Mouse (Mus musculus) forebrain, embryonic 16.5 days (tissue): ENCODE data around the gene Olfr49. TPM values are rescaled to one million over a fixed set of nuclear protein-coding genes. Genes with fewer than 3 reads are reported as not detected.
"Not testable (repeated sequence)": the region's sequence is repeated elsewhere in the genome, so short reads cannot be mapped to it uniquely, and the experiment has no call there.

ENCODE experiments used
- ATAC-seq: fragments of 200-750 bp; cut with Nextera tagmentation; 2 replicates; pipeline ENCODE4 v1.8.0; 2017; ENCODE audit warnings: mild to moderate bottlenecking, moderate library complexity
- H3K27ac ChIP-seq: fragments of 300-500 bp; sonication (generic); 2 replicates; pipeline ENCODE4 v1.5.1; 2014; ENCODE audit warnings: low read length, control low read depth
- H3K27me3 ChIP-seq: fragments of 300-500 bp; sonication (generic); replicated peaks from 2 replicates; pipeline ENCODE4 v1.6.1; 2014; ENCODE audit warnings: low read length; ENCODE audit not compliant: control insufficient read depth, insufficient read depth
- H3K36me3 ChIP-seq: fragments of 300-500 bp; sonication (generic); 2 replicates; pipeline ENCODE4 v1.6.1; 2014; ENCODE audit not compliant: control insufficient read depth, insufficient read depth
- H3K4me1 ChIP-seq: fragments of 300-500 bp; sonication (generic); replicated peaks from 2 replicates; pipeline ENCODE4 v1.6.1; 2014; ENCODE audit warnings: low read length; ENCODE audit not compliant: control insufficient read depth, insufficient read depth
- H3K4me2 ChIP-seq: fragments of 300-500 bp; sonication (generic); 2 replicates; pipeline ENCODE4 v1.6.1; 2014; ENCODE audit warnings: mild to moderate bottlenecking, low read length, control low read depth
- H3K4me3 ChIP-seq: fragments of 300-500 bp; sonication (generic); replicated peaks from 2 replicates; pipeline ENCODE4 v1.5.1; 2014; ENCODE audit warnings: mild to moderate bottlenecking, low read length, control low read depth
- H3K9ac ChIP-seq: fragments of 300-500 bp; sonication (generic); replicated peaks from 2 replicates; pipeline ENCODE4 v1.6.1; 2014; ENCODE audit warnings: low read depth, low read length, control low read depth
- H3K9me3 ChIP-seq: fragments of 300-500 bp; sonication (generic); 2 replicates; pipeline ENCODE4 v1.6.1; 2016; ENCODE audit warnings: low read length; ENCODE audit not compliant: control insufficient read depth
- WGBS: fragments of 180-500 bp; shearing (Covaris S2); extraction: QIAGEN DNeasy Blood & Tissue Kit; methylation state at CpG from one replicate; pipeline ENCODE4 v1.1.7; 2014; 5-methylcytosine and 5-hydroxymethylcytosine counted together
- polyA plus RNA-seq: library from polyadenylated mRNA; unstranded; fragments of >200 nt; fragmentation: Nextera tagmentation; extraction: Ambion mirVana; gene quantifications from 2 replicates; pipeline ENCODE4 v1.2.1, GENCODE M21; 2015

Gene Olfr49
- polyA plus RNA-seq, 1 experiment from 2014 or later, result not detected

DNA sequence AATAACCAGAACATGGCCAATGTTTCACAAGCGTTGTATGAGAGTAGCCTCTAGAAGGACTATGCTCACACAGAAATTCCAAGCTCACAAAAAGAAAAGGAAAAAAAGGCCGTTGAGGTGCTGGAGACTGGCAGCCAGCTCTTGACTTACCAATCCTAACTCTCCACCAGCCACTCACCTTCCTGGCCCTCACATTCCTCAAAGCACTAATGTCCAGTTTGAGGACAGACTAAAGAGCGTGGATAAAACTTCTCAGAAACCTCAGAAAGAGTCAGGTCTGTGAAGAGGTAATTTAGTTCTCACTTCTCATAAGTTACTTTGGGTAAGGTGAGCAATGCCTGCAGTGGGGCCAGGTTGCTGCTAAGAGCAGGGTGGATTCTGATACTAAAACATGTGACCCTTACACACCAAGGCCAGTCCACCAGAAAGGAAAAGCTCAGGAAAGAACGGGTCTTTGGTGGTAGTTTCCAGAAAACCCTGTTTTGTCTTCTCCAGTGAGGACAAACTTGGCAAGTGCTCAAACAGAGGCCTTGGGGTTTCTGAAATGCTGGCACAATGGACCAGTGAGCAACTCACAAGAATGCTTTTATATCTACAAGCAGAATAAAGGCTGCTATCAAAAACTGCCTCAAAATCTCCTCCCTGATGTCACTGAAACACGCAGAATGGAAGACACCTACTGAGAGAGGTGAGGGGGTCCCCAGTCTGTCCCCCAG is 48.8 kb downstream of the Olfr49 start:
- Histone ChIP-seq H3K4me2 (no peak overlapping the region), H3K4me1 (no peaks in the 10 kb centered on the region), H3K9me3 (no peaks in the 10 kb centered on the region), H3K4me3 (no peak overlapping the region), H3K27ac (no peak overlapping the region), H3K36me3 (peaks cover 8% of the 10 kb centered on the region; the same call in 1 of the 2 replicates), H3K27me3 (no peaks in the 10 kb centered on the region), H3K9ac (no peak overlapping the region)
- no peak for ATAC-seq
- WGBS, result 75% methylated on average over 5 of the region's 5 CpGs

DNA sequence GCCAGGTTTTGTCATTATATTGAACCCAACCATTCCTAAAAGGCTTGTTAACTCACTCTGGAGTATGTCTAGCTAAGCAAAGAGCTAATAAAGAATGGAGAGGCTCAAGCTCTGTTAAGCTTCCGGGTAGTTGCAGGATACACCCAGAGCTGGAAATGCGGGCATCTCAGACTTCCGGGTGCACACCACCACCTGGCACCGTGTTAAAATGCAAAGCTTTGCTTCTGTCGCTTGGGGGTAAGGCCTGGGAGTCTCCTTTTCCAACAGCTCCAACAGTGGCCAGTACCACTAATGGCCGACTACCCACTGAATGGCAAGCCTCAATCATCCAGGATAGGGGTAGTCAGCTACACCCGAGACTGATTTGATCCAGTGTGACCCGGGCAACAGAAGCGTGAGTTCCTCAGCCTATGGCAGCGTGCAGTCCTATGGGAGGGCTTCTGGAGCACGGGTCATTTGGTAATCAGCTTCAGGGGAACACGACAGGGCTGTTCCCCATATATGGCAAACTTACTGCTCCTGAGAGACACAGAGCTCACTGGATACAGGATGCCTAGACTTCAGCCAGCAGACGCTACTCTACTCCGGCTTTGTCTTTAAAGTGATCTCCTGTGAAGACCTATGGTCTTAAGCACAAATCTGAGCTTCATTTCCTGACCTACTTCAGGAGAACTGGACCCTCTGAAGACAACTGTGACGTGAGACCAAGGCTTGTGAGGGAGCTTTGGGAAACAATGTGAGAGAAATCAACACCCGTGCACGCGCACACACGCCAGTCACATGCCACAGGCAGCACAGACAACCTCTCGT is 50.3 kb downstream of the Olfr49 start:
- H3K27ac ChIP-seq, result no peak overlapping the region
- no peaks in the 10 kb centered on the region for H3K4me1 ChIP-seq
- H3K4me2 ChIP-seq, result no peak overlapping the region
- H3K9me3 ChIP-seq, result no peaks in the 10 kb centered on the region
- no peak for ATAC-seq
- 81% methylated on average over 20 of the region's 20 CpGs for WGBS
- H3K9ac ChIP-seq, result no peak overlapping the region
- H3K27me3 ChIP-seq, result no peaks in the 10 kb centered on the region
- H3K4me3 ChIP-seq, result no peak overlapping the region
- 0 out of 2 replicates have a peak, but pooled peaks cover 4% of the 10 kb centered on the region for H3K36me3 ChIP-seq

DNA sequence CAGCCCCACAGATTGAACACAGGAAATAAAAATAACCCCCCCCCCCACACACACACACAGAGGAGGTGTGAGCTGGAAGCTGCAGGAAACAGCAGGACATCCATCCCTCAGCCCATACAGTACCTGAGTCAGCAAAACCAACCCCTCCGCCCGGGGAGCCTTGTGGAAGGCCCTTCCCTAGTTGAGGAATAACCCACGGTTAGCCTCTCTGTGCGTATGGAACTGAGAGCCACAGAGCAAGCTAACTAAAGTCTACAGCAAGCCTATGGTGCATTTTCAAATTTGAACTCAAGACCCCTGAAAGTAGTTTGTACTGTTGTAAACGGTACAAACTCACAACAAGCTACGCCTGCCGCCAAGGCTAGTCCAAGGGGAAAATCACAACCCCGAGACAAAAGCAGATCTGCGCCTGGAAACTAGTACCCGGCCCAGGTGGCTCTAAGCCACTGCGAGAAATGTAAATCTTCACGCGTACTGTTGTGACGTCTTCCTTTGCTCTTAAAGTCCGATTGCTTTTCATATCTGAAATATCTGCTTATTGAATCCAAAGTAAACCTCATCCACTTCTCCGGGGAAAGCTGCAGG is 51.1 kb downstream of the Olfr49 start:
- 0 out of 2 replicates have a peak overlapping the region, but pooled peaks have one; percentile 6 for H3K9ac ChIP-seq
- 0 out of 2 replicates have a peak overlapping the region, but pooled peaks have one; percentile 24 for H3K27ac ChIP-seq

DNA sequence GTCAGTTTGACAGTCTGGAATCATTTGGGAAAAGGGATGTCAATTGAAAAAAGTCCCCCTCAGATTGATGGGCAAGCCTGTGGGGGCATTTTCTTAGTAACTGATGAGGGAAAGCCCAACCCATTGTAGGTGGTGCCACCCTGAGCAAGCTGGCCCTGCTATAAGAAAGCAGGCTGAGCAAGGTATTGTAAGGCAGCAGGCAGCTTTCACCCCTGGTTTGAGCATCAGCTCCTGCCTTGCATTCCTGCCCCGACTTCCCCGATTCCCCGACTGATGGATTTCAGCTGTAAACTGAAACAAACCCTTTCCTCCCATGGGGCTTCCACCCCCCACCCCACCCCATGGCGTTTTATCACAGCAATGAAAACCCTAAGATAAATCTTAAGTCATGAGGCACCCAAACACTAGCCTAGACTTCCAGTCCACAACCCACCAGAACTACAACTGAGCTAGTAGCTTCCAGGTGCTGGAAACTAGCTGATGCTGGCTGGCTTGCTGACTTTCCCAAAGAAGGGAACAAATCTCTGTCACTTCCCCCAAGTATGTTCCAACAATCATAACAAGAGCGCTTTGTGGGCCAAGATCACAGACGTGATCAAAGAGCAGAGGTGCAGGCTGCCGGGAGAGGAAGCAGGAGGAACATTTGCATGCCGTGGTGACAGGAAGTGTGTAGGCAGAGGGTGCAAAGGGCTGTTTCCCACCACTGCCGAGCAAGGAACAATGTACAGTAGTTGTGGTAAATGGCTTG is 51.8 kb downstream of the Olfr49 start:
- no peak overlapping the region for H3K4me2 ChIP-seq
- ATAC-seq, result no peak
- H3K27ac ChIP-seq, result 0 out of 2 replicates have a peak overlapping the region, but pooled peaks have one; percentile 24
- 0 out of 2 replicates have a peak overlapping the region, but pooled peaks have one; percentile 6 for H3K9ac ChIP-seq
- 0 out of 2 replicates have a peak, but pooled peaks cover 4% of the 10 kb centered on the region for H3K36me3 ChIP-seq
- H3K27me3 ChIP-seq, result no peaks in the 10 kb centered on the region
- H3K9me3 ChIP-seq, result no peaks in the 10 kb centered on the region
- peaks cover 14% of the 10 kb centered on the region for H3K4me1 ChIP-seq
- no peak overlapping the region for H3K4me3 ChIP-seq
- WGBS, result 47% methylated on average over 9 of the region's 9 CpGs

More for the DNA sequence above, 51.1 kb downstream of the Olfr49 start:
- Histone ChIP-seq H3K4me2 (no peak overlapping the region), H3K4me1 (peaks cover 8% of the 10 kb centered on the region), H3K27me3 (no peaks in the 10 kb centered on the region), H3K9me3 (no peaks in the 10 kb centered on the region), H3K36me3 (0 out of 2 replicates have a peak, but pooled peaks cover 4% of the 10 kb centered on the region), H3K4me3 (no peak overlapping the region)
- 82% methylated on average over 16 of the region's 16 CpGs for WGBS
- ATAC-seq, result no peak

DNA sequence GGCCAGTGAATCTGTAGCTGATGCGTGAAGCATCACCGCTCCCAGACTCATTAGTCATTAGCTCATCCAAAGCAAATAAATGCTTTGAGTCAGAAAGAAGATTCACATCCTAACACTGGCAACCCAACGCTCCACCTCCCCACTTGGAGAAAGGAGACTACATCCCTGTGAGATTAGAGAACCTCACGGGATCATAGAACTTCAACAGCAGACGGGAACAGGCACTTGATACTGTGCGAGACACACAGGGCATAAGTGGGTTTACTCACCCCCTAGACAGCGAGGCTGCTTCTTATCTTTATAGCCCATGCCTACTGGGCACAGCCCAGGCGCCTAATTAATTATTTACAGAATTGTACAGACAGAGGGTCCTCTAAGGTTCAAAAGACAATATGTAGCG is 52.6 kb downstream of the Olfr49 start:
- Histone ChIP-seq H3K4me2 (no peak overlapping the region), H3K4me1 (peaks cover 14% of the 10 kb centered on the region), H3K9me3 (no peaks in the 10 kb centered on the region), H3K9ac (no peak overlapping the region), H3K36me3 (0 out of 2 replicates have a peak, but pooled peaks cover 4% of the 10 kb centered on the region), H3K4me3 (no peak overlapping the region), H3K27me3 (no peaks in the 10 kb centered on the region), H3K27ac (no peak overlapping the region)
- 44% methylated on average over 9 of the region's 9 CpGs for WGBS
- ATAC-seq, result no peak

DNA sequence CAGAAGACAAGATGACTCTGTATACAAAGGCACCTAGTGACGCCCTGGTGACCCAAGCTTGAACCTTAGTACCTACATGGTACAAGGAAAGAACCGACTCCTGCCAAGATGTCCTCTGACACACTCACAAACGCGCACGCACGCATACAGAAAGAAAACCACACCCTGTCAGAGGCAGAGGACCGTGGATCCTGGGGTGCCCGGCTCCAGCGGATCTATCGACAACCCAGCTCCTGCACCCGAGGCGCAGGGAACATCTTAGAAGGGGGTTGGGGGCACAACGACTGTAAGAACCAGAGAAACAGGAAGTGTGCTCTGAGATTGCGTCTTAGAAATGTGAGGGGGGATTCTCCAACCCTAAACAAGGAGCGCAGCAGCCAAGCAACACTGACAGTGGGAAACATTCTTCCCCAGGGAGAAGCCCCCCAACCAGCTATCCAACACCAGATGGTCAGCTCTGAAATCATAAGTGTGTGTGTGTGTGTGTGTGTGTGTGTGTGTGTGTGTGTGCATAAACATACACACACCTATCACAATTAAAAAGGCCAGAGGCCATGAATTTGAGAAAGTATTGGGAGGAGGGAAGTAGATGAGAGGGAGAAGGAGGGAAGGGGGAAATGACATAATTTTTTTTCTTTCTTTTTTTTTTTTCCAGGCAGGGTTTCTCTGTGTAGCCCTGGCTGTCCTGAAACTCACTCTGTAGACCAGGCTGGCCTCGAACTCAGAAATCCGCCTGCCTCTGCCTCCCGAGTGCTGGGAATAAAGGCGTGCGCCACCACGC is 53.4 kb downstream of the Olfr49 start:
- no peak for ATAC-seq
- H3K27ac ChIP-seq, result no peak overlapping the region
- no peak overlapping the region for H3K4me2 ChIP-seq
- no peak overlapping the region for H3K4me3 ChIP-seq
- H3K27me3 ChIP-seq, result no peaks in the 10 kb centered on the region
- no peaks in the 10 kb centered on the region for H3K9me3 ChIP-seq
- no peak overlapping the region for H3K9ac ChIP-seq
- WGBS, result 87% methylated on average over 21 of the region's 21 CpGs
- peaks cover 14% of the 10 kb centered on the region for H3K4me1 ChIP-seq
- H3K36me3 ChIP-seq, result 0 out of 2 replicates have a peak, but pooled peaks cover 4% of the 10 kb centered on the region

DNA sequence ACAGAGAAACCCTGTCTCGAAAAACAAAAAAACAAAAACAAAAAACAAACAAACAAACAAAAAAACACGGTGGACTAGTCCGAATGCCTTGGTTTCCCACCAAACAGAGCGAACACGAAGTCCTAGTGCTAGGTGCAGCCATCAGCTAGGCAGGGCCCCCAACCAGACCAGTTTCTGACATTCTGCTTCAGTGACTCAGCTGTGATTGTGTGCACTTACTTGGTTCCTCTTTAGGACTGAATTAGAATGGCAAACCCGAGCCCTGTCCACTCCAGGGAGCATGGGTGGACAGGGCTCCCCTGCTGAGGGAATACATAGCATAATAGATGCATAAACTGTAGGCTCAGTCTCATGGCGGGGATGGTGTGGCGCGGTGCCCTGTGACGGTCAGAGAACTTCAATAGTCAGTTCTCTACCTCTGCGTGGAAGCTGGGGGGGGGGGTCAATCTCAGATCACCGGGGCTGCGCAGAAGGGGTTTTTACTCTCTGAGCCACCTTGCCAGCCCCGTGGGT is 54.0 kb downstream of the Olfr49 start:
- 85% methylated on average over 14 of the region's 14 CpGs for WGBS
- H3K36me3 ChIP-seq, result 0 out of 2 replicates have a peak, but pooled peaks cover 4% of the 10 kb centered on the region
- H3K9ac ChIP-seq, result no peak overlapping the region
- H3K4me2 ChIP-seq, result no peak overlapping the region
- ATAC-seq, result no peak
- no peak overlapping the region for H3K4me3 ChIP-seq
- no peaks in the 10 kb centered on the region for H3K27me3 ChIP-seq
- H3K9me3 ChIP-seq, result no peaks in the 10 kb centered on the region
- H3K27ac ChIP-seq, result no peak overlapping the region
- peaks cover 14% of the 10 kb centered on the region for H3K4me1 ChIP-seq

DNA sequence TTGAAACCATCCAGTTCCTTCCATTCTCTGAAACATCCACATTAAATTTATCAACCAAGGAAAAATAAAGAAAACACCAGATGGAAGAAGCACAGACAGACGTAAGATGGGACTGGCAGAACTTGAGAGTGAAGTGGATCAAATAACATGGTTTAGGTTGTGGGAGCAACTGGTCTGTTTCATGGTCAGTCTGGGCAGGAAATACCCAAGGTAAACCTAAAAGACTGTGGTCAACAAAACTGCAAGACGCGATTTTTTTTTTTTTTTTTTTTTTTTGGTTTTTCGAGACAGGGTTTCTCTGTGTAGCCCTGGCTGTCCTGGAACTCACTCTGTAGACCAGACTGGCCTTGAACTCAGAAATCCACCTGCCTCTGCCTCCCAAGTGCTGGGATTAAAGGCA is 54.9 kb downstream of the Olfr49 start:
- H3K4me3 ChIP-seq, H3K27me3 ChIP-seq, H3K9ac ChIP-seq, H3K4me2 ChIP-seq, H3K36me3 ChIP-seq, H3K9me3 ChIP-seq, H3K27ac ChIP-seq, ATAC-seq: not testable (repeated sequence)
- WGBS, result 78% methylated on average over 3 of the region's 4 CpGs
- H3K4me1 ChIP-seq, result peaks cover 14% of the 10 kb centered on the region
